Mouse (Mus musculus) bone marrow macrophage, adult 2 months (primary cell): ENCODE results near the gene Aldh3a1.

Source experiments
- CTCF ChIP-seq: IDR thresholded peaks from 2 replicates; pipeline ENCODE4 v1.5.1; 2012; ENCODE audit warnings: low read depth, mild to moderate bottlenecking, low read length, moderate library complexity
- POLR2A ChIP-seq: IDR thresholded peaks from 2 replicates; pipeline ENCODE4 v1.6.1; 2012; ENCODE audit warnings: mild to moderate bottlenecking, low read depth, low read length, borderline replicate concordance

GRCm38 (mm10) chr11:61215936-61216335, 8.6 kb downstream of the Aldh3a1 start:
- TF ChIP-seq CTCF (no peak), POLR2A (no peak)
